Mouse (Mus musculus) thymus, adult 2 months (tissue): Measurements from ENCODE around the gene Prkcb. TPM values are rescaled to one million over a fixed set of nuclear protein-coding genes. Genes with fewer than 3 reads are reported as not detected.

Experiments
- DNase-seq: peaks from one replicate; pipeline ENCODE4 v3.0.0; 2021
- H3K27ac ChIP-seq: fragments of 200-500 bp; 2 replicates; pipeline ENCODE4 v1.5.1; 2012; ENCODE audit warnings: low read length, control low read depth; ENCODE audit not compliant: control insufficient read depth, insufficient read depth
- H3K27me3 ChIP-seq: fragments of 200-500 bp; 2 replicates; pipeline ENCODE4 v1.6.1; 2012; ENCODE audit warnings: mild to moderate bottlenecking, low read length, moderate library complexity, mixed read lengths; ENCODE audit not compliant: control insufficient read depth, insufficient read depth
- H3K36me3 ChIP-seq: fragments of 200-500 bp; 2 replicates; pipeline ENCODE4 v1.6.1; 2012; ENCODE audit warnings: mild to moderate bottlenecking, low read length, moderate library complexity; ENCODE audit not compliant: control insufficient read depth, insufficient read depth
- H3K4me1 ChIP-seq: fragments of 200-500 bp; replicated peaks from 2 replicates; pipeline ENCODE4 v1.6.1; 2012; ENCODE audit warnings: low read length; ENCODE audit not compliant: control insufficient read depth, insufficient read depth
- H3K4me3 ChIP-seq: fragments of 200-500 bp; 2 replicates; pipeline ENCODE4 v1.5.1; 2012; ENCODE audit warnings: mild to moderate bottlenecking, low read length, control low read depth, moderate library complexity; ENCODE audit not compliant: control insufficient read depth, insufficient read depth
- CTCF ChIP-seq: fragments of 200-500 bp; IDR thresholded peaks from 2 replicates; pipeline ENCODE4 v1.5.1; 2012; ENCODE audit warnings: mild to moderate bottlenecking, control low read depth, low read length, moderate library complexity, borderline replicate concordance; ENCODE audit not compliant: control insufficient read depth, poor library complexity, insufficient read depth; ENCODE audit errors: extremely low read depth
- POLR2A ChIP-seq: fragments of 200-500 bp; IDR thresholded peaks from 2 replicates; pipeline ENCODE4 v1.6.1; 2012; ENCODE audit warnings: mild to moderate bottlenecking, low read length, control low read depth, moderate library complexity; ENCODE audit not compliant: control insufficient read depth, poor library complexity, insufficient read depth; ENCODE audit errors: extremely low read depth
- WGBS: fragments of 180-500 bp; shearing (Covaris S2); methylation state at CpG from one replicate; pipeline ENCODE4 v1.1.7; 2018; 5-methylcytosine and 5-hydroxymethylcytosine counted together
- polyA plus RNA-seq: library from polyadenylated mRNA; depleted of rRNA; stranded (reverse); fragments of >200 nt; gene quantifications from 2 replicates; pipeline ENCODE4 v1.2.3, GENCODE M21; 2012

Prkcb gene
- polyA plus RNA-seq, 1 experiment, result 247 TPM

DNA sequence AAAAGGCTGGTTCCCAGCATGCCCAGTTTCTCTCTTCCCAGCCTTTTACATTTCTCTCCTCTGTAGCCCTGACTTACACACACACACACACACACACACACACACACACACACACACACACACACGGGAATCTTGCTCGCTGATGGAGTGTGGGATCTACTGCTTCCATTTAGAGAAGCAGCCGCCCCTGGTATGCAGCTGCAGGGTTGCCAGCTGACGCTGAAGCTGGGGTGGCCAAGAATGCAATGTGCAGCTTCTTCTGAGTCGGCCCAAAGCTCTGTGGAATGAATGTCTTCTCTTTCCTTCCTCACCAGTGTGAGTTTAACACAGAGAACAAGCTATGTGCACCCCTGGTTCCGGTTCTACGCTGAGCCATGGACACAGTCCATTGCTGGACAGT is 56.1 kb downstream of the Prkcb start:
- 81% methylated on average over 7 of the region's 7 CpGs for WGBS

GRCm38 (mm10) chr7:122346251-122347242 is 58.0 kb downstream of the Prkcb start:
- no peaks in the 10 kb centered on the region for H3K36me3 ChIP-seq
- H3K4me3 ChIP-seq, result no peak overlapping the region
- H3K4me1 ChIP-seq, result peaks cover 42% of the 10 kb centered on the region
- no peak overlapping the region for H3K27ac ChIP-seq
- DNase-seq, result no peak
- no peak for TF ChIP-seq POLR2A
- no peak for TF ChIP-seq CTCF
- WGBS, result 94% methylated on average over 14 of the region's 14 CpGs
- no peaks in the 10 kb centered on the region; the same call in 1 of the 2 replicates for H3K27me3 ChIP-seq

More for the DNA sequence above, 56.1 kb downstream of the Prkcb start:
- H3K36me3 ChIP-seq, result no peaks in the 10 kb centered on the region
- H3K4me1 ChIP-seq, result peaks cover 25% of the 10 kb centered on the region
- no peak overlapping the region for H3K4me3 ChIP-seq
- TF ChIP-seq POLR2A (no peak), CTCF (no peak)
- no peaks in the 10 kb centered on the region for H3K27me3 ChIP-seq
- no peak overlapping the region for H3K27ac ChIP-seq
- DNase-seq, result no peak

- no peaks in the 10 kb centered on the region for H3K36me3 ChIP-seq
- no peaks in the 10 kb centered on the region; the same call in 1 of the 2 replicates for H3K27me3 ChIP-seq
- H3K4me3 ChIP-seq, result no peak overlapping the region
- TF ChIP-seq CTCF (no peak), POLR2A (no peak)
- no peak overlapping the region for H3K27ac ChIP-seq
- WGBS, result 64% methylated on average over 3 of the region's 3 CpGs
- no peak for DNase-seq
- peaks cover 46% of the 10 kb centered on the region for H3K4me1 ChIP-seq
Observed at GRCm38 (mm10) chr7:122347433-122347832, 58.9 kb downstream of the Prkcb start.

- peaks cover 56% of the 10 kb centered on the region for H3K4me1 ChIP-seq
- no peaks in the 10 kb centered on the region; the same call in 1 of the 2 replicates for H3K27me3 ChIP-seq
- 83% methylated on average over 5 of the region's 5 CpGs for WGBS
- no peak for DNase-seq
- no peak for TF ChIP-seq POLR2A
- no peak for TF ChIP-seq CTCF
- H3K4me3 ChIP-seq, result no peak overlapping the region
- H3K27ac ChIP-seq, result no peak overlapping the region
- no peaks in the 10 kb centered on the region for H3K36me3 ChIP-seq
Observed at GRCm38 (mm10) chr7:122349961-122350360, 61.4 kb downstream of the Prkcb start.

DNA sequence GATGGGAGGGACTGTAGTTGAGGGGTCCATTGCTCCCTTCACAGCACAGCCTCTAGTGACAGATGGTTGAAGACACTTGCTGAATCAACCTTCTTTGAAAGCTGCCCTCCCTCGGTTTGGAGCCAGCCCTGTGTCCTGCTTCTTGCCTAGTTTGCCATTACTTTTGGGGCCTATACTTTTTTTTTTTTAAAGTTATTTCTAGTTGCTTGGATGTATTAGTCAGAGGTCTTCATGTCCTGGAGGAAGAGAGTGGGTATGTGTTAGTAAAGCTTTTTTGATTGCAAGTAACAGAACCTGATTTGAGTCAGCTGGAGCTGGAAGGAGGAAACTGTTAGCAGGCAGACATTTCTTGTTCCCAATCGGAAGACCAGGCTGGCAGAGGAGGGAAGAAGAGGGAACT is 62.2 kb downstream of the Prkcb start:
- no peak for DNase-seq
- WGBS, result 54% methylated on average over 2 of the region's 2 CpGs
- TF ChIP-seq CTCF, result no peak
- no peaks in the 10 kb centered on the region for H3K36me3 ChIP-seq
- H3K27ac ChIP-seq, result peak overlapping the region; percentile 73
- no peak overlapping the region for H3K4me3 ChIP-seq
- H3K27me3 ChIP-seq, result no peaks in the 10 kb centered on the region; the same call in 1 of the 2 replicates
- peaks cover 60% of the 10 kb centered on the region for H3K4me1 ChIP-seq

- H3K27me3 ChIP-seq, result no peaks in the 10 kb centered on the region; the same call in 1 of the 2 replicates
- 9% methylated on average over 4 of the region's 4 CpGs for WGBS
- no peaks in the 10 kb centered on the region for H3K36me3 ChIP-seq
- TF ChIP-seq CTCF (no peak), POLR2A (no peak)
- peak; percentile 77 for DNase-seq
- H3K4me3 ChIP-seq, result no peak overlapping the region
- H3K27ac ChIP-seq, result peak overlapping the region; percentile 99
- H3K4me1 ChIP-seq, result peaks cover 58% of the 10 kb centered on the region
Observed at GRCm38 (mm10) chr7:122351816-122352215, 63.3 kb downstream of the Prkcb start.
